20 mouse cellular contexts compared by ENCODE assay signal in genomic region chr3:132125227-132125740, GRCm38 (mm10). TPM values are rescaled to one million over a fixed set of nuclear protein-coding genes. Genes with fewer than 3 reads are reported as not detected.
A peak's percentile ranks its signal among the peaks of the same experiment; 100 is the strongest.
DNase-seq lines count a peak whose midpoint lies in the region; TF ChIP-seq lines count a peak whose summit lies in the region.
"Had no signal": no experiment of that assay in that cellular context is flagged by ENCODE, and none has a peak within 500 bp of the region (broad histone marks: within the 10 kb centered on the region; RNA-seq: fewer than 3 reads in every experiment).

No protein-coding gene starts in this region.

- no peak overlapping the region for H3K4me3 ChIP-seq in myocyte
- H3K4me3 ChIP-seq: embryonic facial prominence, embryonic 10.5 days; embryonic facial prominence, embryonic 12.5 days; forebrain, embryonic 13.5 days; forebrain, embryonic 15.5 days had no signal

- peak overlapping the region; percentile 51 for H3K4me2 ChIP-seq in myocyte (ENCODE audit: low read depth)
- H3K4me2 ChIP-seq: embryonic facial prominence, embryonic 12.5 days; forebrain, embryonic 13.5 days; forebrain, embryonic 15.5 days had no signal

- intact Hi-C loops in heart, postnatal 10 days (cut with DNase I), result no loop called here

- no peaks in the 10 kb centered on the region for H3K36me3 ChIP-seq in myocyte (ENCODE audit: control insufficient read depth, insufficient read depth)
- H3K36me3 ChIP-seq: embryonic facial prominence, embryonic 10.5 days; embryonic facial prominence, embryonic 12.5 days; forebrain, embryonic 15.5 days; G1E had no signal

- peak; percentile 16 for DNase-seq in 416B (ENCODE audit: low read depth)
- DNase-seq in Muller cell, postnatal 12 days (ENCODE audit: inconsistent ontology term), result peak; percentile 36
- DNase-seq in right cerebral cortex, postnatal 14 days, result no peak
- no peak for DNase-seq in heart, postnatal 10 days
- DNase-seq: adrenal gland, adult 8-10 months; adrenal gland, postnatal 14 days; adrenal gland, postnatal 36 days; cerebellum, adult 11-12 months; cerebellum, adult 2 months; cerebellum, adult 9-10 months; cerebellum, postnatal 10 days; cerebellum, postnatal 25 days; forebrain, postnatal 0 days had no signal

- H3ac ChIP-seq in myocyte (ENCODE audit: control insufficient read depth, insufficient read length), result no peak overlapping the region

- no peaks in the 10 kb centered on the region for H3K27me3 ChIP-seq in myocyte (ENCODE audit: control insufficient read depth, insufficient read depth, insufficient read length)
- H3K27me3 ChIP-seq: forebrain, embryonic 13.5 days; forebrain, embryonic 15.5 days had no signal

- no peak for TF ChIP-seq POLR2A in myocyte (IDR thresholded peaks at IDR 0.05; ENCODE audit: insufficient read length, low read depth)

- H3K79me2 ChIP-seq in myocyte (ENCODE audit: control insufficient read depth, insufficient read depth), result no peaks in the 10 kb centered on the region

TF ChIP-seq in myocyte, 11 proteins besides CTCF, POLR2A, EP300 and RAD21:
- TF ChIP-seq TCF3 (IDR thresholded peaks at IDR 0.05; ENCODE audit: insufficient read length, low read depth) (no peak), TCF12 (IDR thresholded peaks at IDR 0.05; ENCODE audit: insufficient read depth, poor library complexity, severe bottlenecking) (no peak), MAX (IDR thresholded peaks at IDR 0.05; ENCODE audit: low read depth) (no peak), MYOG (IDR thresholded peaks at IDR 0.05; ENCODE audit: control insufficient read depth in 1 of 3, insufficient read depth in 1 of 3, insufficient read length in 2 of 3, low read depth in 2 of 3) (no peak), E2F4 (IDR thresholded peaks at IDR 0.05; ENCODE audit: insufficient read depth) (no peak), CEBPB (IDR thresholded peaks at IDR 0.05; ENCODE audit: insufficient read depth, poor library complexity, severe bottlenecking) (no peak), MYOD1 (IDR thresholded peaks at IDR 0.05; ENCODE audit: control insufficient read depth in 1 of 3, insufficient read length in 2 of 3, low read depth in 2 of 3) (no peak), USF1 (IDR thresholded peaks at IDR 0.05; ENCODE audit: low read depth) (no peak), POLR2AphosphoS2 (IDR thresholded peaks at IDR 0.05; ENCODE audit: insufficient read length, low read depth) (no peak), SRF (IDR thresholded peaks at IDR 0.05; ENCODE audit: control insufficient read depth, insufficient read length, low read depth) (no peak), REST (IDR thresholded peaks at IDR 0.05; ENCODE audit: insufficient read depth, insufficient read length) (no peak)
TF ChIP-seq in myocyte: peak in this region for 0.

RNA-seq across cellular contexts. Expression of gene Dkk2, which starts 40.2 kb away (rescaled TPM):
- polyA plus RNA-seq in myocyte (2012; fragmentation: generic; extraction: Trizol), result 0.17 TPM
- under 1 TPM; 0.29 to 0.55 TPM for total RNA-seq in heart, postnatal 10 days (2021)
- polyA plus RNA-seq: activated CD4-positive, CD25-positive, alpha-beta regulatory T cell, adult 4 months; G1E had no signal

Comparison
In these comparisons a context has a peak if more than half of its experiments do, and no peak if none do; other contexts are left out.
1. DNase-seq: peak in 416B (single experiment) and Muller cell, postnatal 12 days (single experiment); none in right cerebral cortex, postnatal 14 days (single experiment) and heart, postnatal 10 days (0 of 2).